Mouse (Mus musculus) cerebellum, adult 9-10 months (tissue): ENCODE measurements around the gene Fga.

Source experiments
- DNase-seq: peaks from one replicate; pipeline ENCODE4 v3.0.0; 2022

The Fga gene

GRCm38 (mm10) chr3:83025475-83026301 is at the start of gene Fga:
Fga (plus strand) TSS chr3:83026076.
- DNase-seq, result no peak

- DNase-seq, result no peak
Measured at GRCm38 (mm10) chr3:82980818-82981217, 45.1 kb upstream of the Fga start.

- DNase-seq, result no peak
Measured at GRCm38 (mm10) chr3:82981861-82982260, 44.0 kb upstream of the Fga start.

- no peak for DNase-seq
Measured at GRCm38 (mm10) chr3:82984840-82985239, 41.0 kb upstream of the Fga start.

- DNase-seq, result no peak
Measured at GRCm38 (mm10) chr3:82991963-82992362, 33.9 kb upstream of the Fga start.

GRCm38 (mm10) chr3:82992956-82993355 is 32.9 kb upstream of the Fga start:
- no peak for DNase-seq

- DNase-seq, result no peak
Measured at GRCm38 (mm10) chr3:82995368-82995767, 30.5 kb upstream of the Fga start.

- no peak for DNase-seq
Measured at GRCm38 (mm10) chr3:82996656-82997055, 29.2 kb upstream of the Fga start.

GRCm38 (mm10) chr3:82998772-82999463 is 27.0 kb upstream of the Fga start:
- peak; percentile 76 for DNase-seq

GRCm38 (mm10) chr3:82999995-83000394 is 25.9 kb upstream of the Fga start:
- no peak for DNase-seq

GRCm38 (mm10) chr3:83002191-83002590 is 23.7 kb upstream of the Fga start:
- peak; percentile 21 for DNase-seq

- DNase-seq, result no peak
Measured at GRCm38 (mm10) chr3:83003068-83003467, 22.8 kb upstream of the Fga start.

- no peak for DNase-seq
Measured at GRCm38 (mm10) chr3:83004801-83005200, 21.1 kb upstream of the Fga start.

GRCm38 (mm10) chr3:83007557-83007956 is 18.3 kb upstream of the Fga start, which contains the start of gene Fgg:
Fgg (plus strand) TSS chr3:83007724.
- DNase-seq, result no peak

- no peak for DNase-seq
Measured at GRCm38 (mm10) chr3:83010291-83010690, 15.6 kb upstream of the Fga start.

- no peak for DNase-seq
Measured at GRCm38 (mm10) chr3:83011136-83011535, 14.7 kb upstream of the Fga start.

GRCm38 (mm10) chr3:83011565-83011964 is 14.3 kb upstream of the Fga start:
- DNase-seq, result no peak

- DNase-seq, result no peak
Measured at GRCm38 (mm10) chr3:83012636-83013035, 13.2 kb upstream of the Fga start.

- DNase-seq, result no peak
Measured at GRCm38 (mm10) chr3:83013951-83014350, 11.9 kb upstream of the Fga start.

GRCm38 (mm10) chr3:83016236-83016635 is 9.6 kb upstream of the Fga start:
- no peak for DNase-seq

GRCm38 (mm10) chr3:83020387-83020786 is 5.5 kb upstream of the Fga start:
- no peak for DNase-seq

- DNase-seq, result no peak
Measured at GRCm38 (mm10) chr3:83021176-83021575, 4.7 kb upstream of the Fga start.

- DNase-seq, result no peak
Measured at GRCm38 (mm10) chr3:83025036-83025435, 840 bp upstream of the Fga start.

GRCm38 (mm10) chr3:83027546-83028251 is 1.8 kb downstream of the Fga start:
- DNase-seq, result no peak
